In genomic region chr10:69160877-69161276, GRCm38 (mm10) we compare ENCODE assay signal across 19 mouse cellular contexts. TPM values are rescaled to one million over a fixed set of nuclear protein-coding genes. Genes with fewer than 3 reads are reported as not detected.
DNase-seq lines count a peak whose midpoint lies in the region; ATAC-seq and TF ChIP-seq lines count a peak whose summit lies in the region.
"Had no signal": no experiment of that assay in that cellular context is flagged by ENCODE, and none has a peak within 500 bp of the region (broad histone marks: within the 10 kb centered on the region; RNA-seq: fewer than 3 reads in every experiment).

No protein-coding gene starts in this region.

- no peak overlapping the region for H3K4me2 ChIP-seq in liver, embryonic 11.5 days
- H3K4me2 ChIP-seq in kidney, embryonic 15.5 days: no peak overlapping the region
- H3K4me2 ChIP-seq in stomach, postnatal 0 days (replicated peaks; ENCODE audit: low read depth): no peak overlapping the region
- H3K4me2 ChIP-seq in heart, embryonic 12.5 days: no peak overlapping the region
- H3K4me2 ChIP-seq: forebrain, embryonic 15.5 days; heart, embryonic 11.5 days; limb, embryonic 15.5 days; midbrain, embryonic 13.5 days had no signal

- H3K27me3 ChIP-seq in liver, adult 2 months (ENCODE audit: control insufficient read depth, insufficient read depth, low read length): no peaks in the 10 kb centered on the region
- no peaks in the 10 kb centered on the region for H3K27me3 ChIP-seq in liver, embryonic 11.5 days (replicated peaks; ENCODE audit: control insufficient read depth, insufficient read depth, low read length)
- H3K27me3 ChIP-seq in kidney, embryonic 15.5 days: no peaks in the 10 kb centered on the region
- no peaks in the 10 kb centered on the region for H3K27me3 ChIP-seq in stomach, postnatal 0 days (ENCODE audit: control insufficient read depth, insufficient read depth, low read length)
- no peaks in the 10 kb centered on the region for H3K27me3 ChIP-seq in heart, embryonic 12.5 days (replicated peaks)
- H3K27me3 ChIP-seq: forebrain, embryonic 15.5 days; limb, embryonic 15.5 days; midbrain, embryonic 13.5 days had no signal

- TF ChIP-seq EP300 in stomach, postnatal 0 days (optimal IDR thresholded peaks at IDR 0.05): no peak

- peak; percentile 99 for DNase-seq in liver, adult 2 months (ENCODE audit: extremely low read depth, low read depth, low spot score)
- no peak for DNase-seq in liver, embryonic 11.5 days (ENCODE audit: low spot score)
- DNase-seq in stomach, postnatal 0 days (ENCODE audit: low spot score): no peak
- DNase-seq in left cerebral cortex, adult 18-20 months (ENCODE audit: low spot score in 2 of 2): no peak
- no peak for DNase-seq in urinary bladder, postnatal 14 days (ENCODE audit: low spot score)
- DNase-seq: adrenal gland, postnatal 25 days; cerebellum, adult 2 months; heart, postnatal 36 days had no signal

- TF ChIP-seq CTCF in liver, adult 2 months (IDR thresholded peaks at IDR 0.05; ENCODE audit: low read depth, low read length): no peak
- TF ChIP-seq CTCF in stomach, postnatal 0 days (IDR thresholded peaks at IDR 0.05; ENCODE audit: low read depth): no peak

- H3K9me3 ChIP-seq in liver, embryonic 11.5 days (ENCODE audit: control insufficient read depth, low read length): no peaks in the 10 kb centered on the region
- peaks cover 3% of the 10 kb centered on the region; the same call in 1 of the 2 replicates for H3K9me3 ChIP-seq in kidney, embryonic 15.5 days (replicated peaks)
- no peaks in the 10 kb centered on the region for H3K9me3 ChIP-seq in stomach, postnatal 0 days (ENCODE audit: control insufficient read depth, low read length)
- H3K9me3 ChIP-seq in heart, embryonic 12.5 days (replicated peaks): peaks cover 5% of the 10 kb centered on the region; the same call in 1 of the 2 replicates
- H3K9me3 ChIP-seq: forebrain, embryonic 15.5 days; limb, embryonic 15.5 days; midbrain, embryonic 13.5 days had no signal

- H3K9ac ChIP-seq in liver, adult 2 months (ENCODE audit: low read depth, low read length): no peak overlapping the region
- no peak overlapping the region for H3K9ac ChIP-seq in liver, embryonic 11.5 days (ENCODE audit: low read depth, low read length)
- H3K9ac ChIP-seq in kidney, embryonic 15.5 days: no peak overlapping the region
- H3K9ac ChIP-seq in stomach, postnatal 0 days (ENCODE audit: low read length): no peak overlapping the region
- H3K9ac ChIP-seq in heart, embryonic 12.5 days: no peak overlapping the region
- H3K9ac ChIP-seq: forebrain, embryonic 15.5 days; limb, embryonic 15.5 days; midbrain, embryonic 13.5 days had no signal

- H3K79me2 ChIP-seq in liver, adult 2 months (ENCODE audit: control insufficient read depth, insufficient read depth, low read length): peaks cover 9% of the 10 kb centered on the region; the same call in 1 of the 2 replicates

- no peak for ATAC-seq in liver, embryonic 11.5 days (replicated peaks; ENCODE audit: low FRiP score)
- ATAC-seq in kidney, embryonic 15.5 days (replicated peaks; ENCODE audit: low FRiP score): peak; percentile 60; the same call in 1 of the 2 replicates
- peak; percentile 30; the same call in 1 of the 2 replicates for ATAC-seq in stomach, postnatal 0 days (ENCODE audit: low FRiP score, low TSS enrichment)
- no peak for ATAC-seq in heart, embryonic 12.5 days (ENCODE audit: insufficient number of reproducible peaks, low FRiP score)
- ATAC-seq: forebrain, embryonic 15.5 days; hindbrain, postnatal 0 days; lung, postnatal 0 days; midbrain, embryonic 13.5 days had no signal

- no peak for TF ChIP-seq POLR2A in liver, adult 2 months (IDR thresholded peaks at IDR 0.05; ENCODE audit: extremely low read depth, insufficient read depth, low read length)

- 32% methylated on average over 2 of the region's 2 CpGs for WGBS in liver, adult 2 months
- WGBS in liver, embryonic 11.5 days: 75% methylated on average over 2 of the region's 2 CpGs
- WGBS in kidney, embryonic 15.5 days: 79% methylated on average over 2 of the region's 2 CpGs
- WGBS in stomach, postnatal 0 days: 77% methylated on average over 2 of the region's 2 CpGs
- WGBS in heart, embryonic 12.5 days: 80% methylated on average over 2 of the region's 2 CpGs

- H3K36me3 ChIP-seq in liver, adult 2 months (ENCODE audit: control insufficient read depth, insufficient read depth, low read length): peaks cover 19% of the 10 kb centered on the region
- no peaks in the 10 kb centered on the region for H3K36me3 ChIP-seq in liver, embryonic 11.5 days (ENCODE audit: control insufficient read depth, insufficient read depth, low read length)
- H3K36me3 ChIP-seq in kidney, embryonic 15.5 days: no peaks in the 10 kb centered on the region
- H3K36me3 ChIP-seq in stomach, postnatal 0 days (ENCODE audit: control insufficient read depth, insufficient read depth, low read length): no peaks in the 10 kb centered on the region
- no peaks in the 10 kb centered on the region for H3K36me3 ChIP-seq in heart, embryonic 12.5 days
- H3K36me3 ChIP-seq: forebrain, embryonic 15.5 days; limb, embryonic 15.5 days; midbrain, embryonic 13.5 days had no signal

- peak overlapping the region; percentile 75 for H3K27ac ChIP-seq in liver, adult 2 months (replicated peaks; ENCODE audit: insufficient read depth, low read depth, low read length)
- no peak overlapping the region for H3K27ac ChIP-seq in liver, embryonic 11.5 days (ENCODE audit: low read depth, low read length)
- no peak overlapping the region for H3K27ac ChIP-seq in kidney, embryonic 15.5 days
- no peak overlapping the region for H3K27ac ChIP-seq in stomach, postnatal 0 days (replicated peaks)
- H3K27ac ChIP-seq in heart, embryonic 12.5 days (ENCODE audit: poor library complexity, severe bottlenecking): no peak overlapping the region
- H3K27ac ChIP-seq: forebrain, embryonic 15.5 days; hindbrain, postnatal 0 days; limb, embryonic 15.5 days; midbrain, embryonic 13.5 days had no signal

- no peak overlapping the region for H3K4me3 ChIP-seq in liver, adult 2 months (ENCODE audit: insufficient read depth, low read depth, low read length)
- H3K4me3 ChIP-seq in liver, embryonic 11.5 days (ENCODE audit: low read depth, low read length): no peak overlapping the region
- no peak overlapping the region for H3K4me3 ChIP-seq in kidney, embryonic 15.5 days (replicated peaks)
- H3K4me3 ChIP-seq in stomach, postnatal 0 days (ENCODE audit: low read depth, low read length): no peak overlapping the region
- H3K4me3 ChIP-seq in heart, embryonic 12.5 days: no peak overlapping the region
- H3K4me3 ChIP-seq: erythroblast, embryonic 14.5 days; forebrain, embryonic 15.5 days; limb, embryonic 15.5 days; midbrain, embryonic 13.5 days; myocyte had no signal

- peaks cover 27% of the 10 kb centered on the region for H3K4me1 ChIP-seq in liver, adult 2 months (ENCODE audit: control insufficient read depth, insufficient read depth, low read length)
- no peaks in the 10 kb centered on the region for H3K4me1 ChIP-seq in liver, embryonic 11.5 days (replicated peaks; ENCODE audit: control insufficient read depth, insufficient read depth, low read length)
- H3K4me1 ChIP-seq in kidney, embryonic 15.5 days: peaks cover 5% of the 10 kb centered on the region; the same call in 1 of the 2 replicates
- no peaks in the 10 kb centered on the region for H3K4me1 ChIP-seq in stomach, postnatal 0 days (replicated peaks; ENCODE audit: control insufficient read depth, insufficient read depth)
- H3K4me1 ChIP-seq in heart, embryonic 12.5 days (replicated peaks): no peaks in the 10 kb centered on the region
- H3K4me1 ChIP-seq: forebrain, embryonic 15.5 days; midbrain, embryonic 13.5 days had no signal

RNA-seq across cellular contexts. Expression of gene Rhobtb1, which starts 9.6 kb away (rescaled TPM):
- 45.2 and 47.9 TPM in 2 replicates for total RNA-seq in liver, adult 2 months (2014; rRNA removed)
- polyA plus RNA-seq in liver, adult 2 months (2012; rRNA removed): 14.3 and 17.4 TPM in 2 replicates
- 16.1 and 17.4 TPM in 2 replicates for polyA plus RNA-seq in liver, embryonic 11.5 days (2014; fragmentation: Nextera tagmentation; extraction: Ambion mirVana)
- 21.8 and 24.9 TPM in 2 replicates for polyA plus RNA-seq in kidney, embryonic 15.5 days (2015; fragmentation: Nextera tagmentation; extraction: Ambion mirVana)
- 27.1 and 34.4 TPM in 2 replicates for polyA plus RNA-seq in stomach, postnatal 0 days (2015; fragmentation: Nextera tagmentation; extraction: Ambion mirVana)
- total RNA-seq in left cerebral cortex, adult 18-20 months (2021): 1 to 10 TPM; 6.3 to 8.3 TPM
- 32.8 and 32.9 TPM in 2 replicates for polyA plus RNA-seq in heart, embryonic 12.5 days (2016; fragmentation: Nextera tagmentation; extraction: Ambion mirVana)

RNA-seq across cellular contexts. Expression of gene A930033H14Rik, which starts 52.0 kb away (rescaled TPM):
- total RNA-seq in liver, adult 2 months (2014; rRNA removed): 4.6 and 5.9 TPM in 2 replicates
- polyA plus RNA-seq in liver, adult 2 months (2012; rRNA removed): 0.26 and 0.50 TPM in 2 replicates
- 1.1 and 1.6 TPM in 2 replicates for polyA plus RNA-seq in liver, embryonic 11.5 days (2014; fragmentation: Nextera tagmentation; extraction: Ambion mirVana)
- 2.0 and 2.2 TPM in 2 replicates for polyA plus RNA-seq in kidney, embryonic 15.5 days (2015; fragmentation: Nextera tagmentation; extraction: Ambion mirVana)
- 1.2 and 1.5 TPM in 2 replicates for polyA plus RNA-seq in stomach, postnatal 0 days (2015; fragmentation: Nextera tagmentation; extraction: Ambion mirVana)
- total RNA-seq in left cerebral cortex, adult 18-20 months (2021): 1 to 10 TPM; 1.9 to 3.0 TPM
- 1.9 TPM in 2 replicates for polyA plus RNA-seq in heart, embryonic 12.5 days (2016; fragmentation: Nextera tagmentation; extraction: Ambion mirVana)
- total RNA-seq: neutrophil, adult 5-6 weeks had no signal
- polyA plus RNA-seq: erythroblast, embryonic 14.5 days had no signal

Comparison
In these comparisons a context has a peak if more than half of its experiments do, and no peak if none do; other contexts are left out.
1. ATAC-seq: peak in kidney, embryonic 15.5 days (single experiment) and stomach, postnatal 0 days (single experiment); none in liver, embryonic 11.5 days (single experiment) and heart, embryonic 12.5 days (single experiment).